Mouse (Mus musculus): Measurements from ENCODE around the gene Rpl10a. TPM values are rescaled to one million over a fixed set of nuclear protein-coding genes. Genes with fewer than 3 reads are reported as not detected.
"Not testable (repeated sequence)": the region's sequence is repeated elsewhere in the genome, so short reads cannot be mapped to it uniquely, and the experiment has no call there.

The Rpl10a gene
- polyA plus RNA-seq, 1 experiment: 3,187 TPM

DNA sequence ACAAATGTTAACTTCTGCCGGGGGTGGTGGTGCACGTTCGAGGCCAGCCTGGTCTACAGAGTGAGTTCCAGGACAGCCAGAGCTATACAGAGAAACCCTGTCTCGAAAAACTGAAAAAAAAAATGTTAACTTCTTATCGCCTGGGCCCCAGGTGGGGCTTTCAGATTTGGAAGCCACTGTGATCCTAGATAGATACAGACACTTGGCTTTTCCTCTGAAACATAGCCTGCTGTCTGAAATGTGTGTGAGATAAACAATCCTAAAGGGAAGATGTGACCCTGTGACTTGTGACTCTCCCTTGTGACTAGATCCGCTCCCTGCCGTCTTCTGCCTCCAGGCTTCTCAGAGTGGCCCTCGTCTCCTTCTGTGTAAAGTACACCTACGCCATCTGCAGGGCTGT, 10.5 kb upstream of the Rpl10a start:
- WGBS: 95% methylated on average over 9 of the region's 9 CpGs
- no peak for TF ChIP-seq CTCF (IDR thresholded peaks at IDR 0.05; ENCODE audit: borderline replicate concordance, control insufficient read depth, extremely low read depth, insufficient read depth, low read length, poor library complexity)
- TF ChIP-seq POLR2A (IDR thresholded peaks at IDR 0.05; ENCODE audit: control insufficient read depth, extremely low read depth, insufficient read depth, low read length, poor library complexity): no peak
- H3K27me3 ChIP-seq (ENCODE audit: control insufficient read depth, insufficient read depth, low read length): no peaks in the 10 kb centered on the region
- H3K36me3 ChIP-seq (ENCODE audit: control insufficient read depth, insufficient read depth, low read length): peaks cover 9% of the 10 kb centered on the region; the same call in 1 of the 2 replicates
- DNase-seq: no peak
- peaks cover 9% of the 10 kb centered on the region for H3K4me1 ChIP-seq (replicated peaks; ENCODE audit: control insufficient read depth, insufficient read depth, low read length)
- H3K27ac ChIP-seq (ENCODE audit: control insufficient read depth, insufficient read depth, low read length): no peak overlapping the region
- no peak overlapping the region for H3K4me3 ChIP-seq (ENCODE audit: control insufficient read depth, insufficient read depth, low read length)

DNA sequence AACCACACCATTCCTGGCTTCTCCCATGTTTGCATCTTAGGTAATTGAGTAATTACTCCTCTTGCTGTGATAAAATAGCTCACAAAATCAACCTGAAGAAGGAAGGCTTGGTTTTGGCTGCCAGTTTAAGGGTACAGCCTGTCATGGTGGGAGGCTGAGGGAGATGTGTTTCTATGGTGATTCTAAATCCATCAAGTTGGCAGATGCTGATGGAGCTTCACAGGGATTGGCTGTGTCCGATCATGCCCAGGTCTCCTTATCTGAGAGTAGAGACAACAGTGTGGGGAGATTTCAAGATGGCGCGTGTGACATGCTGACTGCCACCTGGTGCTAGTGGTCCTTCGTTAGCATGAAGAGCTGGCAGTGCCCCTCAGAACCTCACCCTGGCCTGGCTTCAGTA, 6.6 kb upstream of the Rpl10a start:
- H3K36me3 ChIP-seq (ENCODE audit: control insufficient read depth, insufficient read depth, low read length): peaks cover 9% of the 10 kb centered on the region; the same call in 1 of the 2 replicates
- 94% methylated on average over 4 of the region's 4 CpGs for WGBS

DNA sequence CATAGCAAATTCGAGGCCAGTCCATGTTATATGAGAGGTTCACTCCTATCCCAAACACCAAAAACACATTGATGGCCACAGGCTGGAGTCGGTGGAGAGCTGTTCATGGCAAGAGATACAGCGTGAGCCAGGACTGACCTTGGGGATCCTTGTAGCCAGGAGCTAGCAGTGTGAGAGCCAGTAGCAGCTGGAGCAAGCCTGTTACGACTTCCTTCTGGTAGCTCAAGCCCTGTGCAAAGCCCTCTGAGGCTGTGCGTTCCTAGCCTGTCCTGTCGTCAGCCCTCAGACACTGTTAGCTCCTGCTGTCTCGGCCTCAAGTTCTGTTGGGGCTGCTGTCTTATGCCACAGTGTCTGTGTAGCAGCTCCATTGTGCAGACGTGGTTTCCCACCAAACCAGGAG, 4.5 kb upstream of the Rpl10a start:
- Histone ChIP-seq H3K4me3 (ENCODE audit: control insufficient read depth, insufficient read depth, low read length) (no peak overlapping the region), H3K27ac (ENCODE audit: control insufficient read depth, insufficient read depth, low read length) (no peak overlapping the region), H3K27me3 (ENCODE audit: control insufficient read depth, insufficient read depth, low read length) (no peaks in the 10 kb centered on the region), H3K4me1 (replicated peaks; ENCODE audit: control insufficient read depth, insufficient read depth, low read length) (peaks cover 5% of the 10 kb centered on the region), H3K36me3 (ENCODE audit: control insufficient read depth, insufficient read depth, low read length) (peaks cover 4% of the 10 kb centered on the region; the same call in 1 of the 2 replicates)
- DNase-seq: no peak
- no peak for TF ChIP-seq CTCF (IDR thresholded peaks at IDR 0.05; ENCODE audit: borderline replicate concordance, control insufficient read depth, extremely low read depth, insufficient read depth, low read length, poor library complexity)
- TF ChIP-seq POLR2A (IDR thresholded peaks at IDR 0.05; ENCODE audit: control insufficient read depth, extremely low read depth, insufficient read depth, low read length, poor library complexity): no peak
- 96% methylated on average over 8 of the region's 8 CpGs for WGBS

More for the DNA sequence above, 6.6 kb upstream of the Rpl10a start:
- no peak overlapping the region for H3K27ac ChIP-seq (ENCODE audit: control insufficient read depth, insufficient read depth, low read length)
- no peaks in the 10 kb centered on the region for H3K27me3 ChIP-seq (ENCODE audit: control insufficient read depth, insufficient read depth, low read length)
- no peaks in the 10 kb centered on the region for H3K4me1 ChIP-seq (replicated peaks; ENCODE audit: control insufficient read depth, insufficient read depth, low read length)
- no peak for TF ChIP-seq CTCF (IDR thresholded peaks at IDR 0.05; ENCODE audit: borderline replicate concordance, control insufficient read depth, extremely low read depth, insufficient read depth, low read length, poor library complexity)
- no peak for TF ChIP-seq POLR2A (IDR thresholded peaks at IDR 0.05; ENCODE audit: control insufficient read depth, extremely low read depth, insufficient read depth, low read length, poor library complexity)
- no peak overlapping the region for H3K4me3 ChIP-seq (ENCODE audit: control insufficient read depth, insufficient read depth, low read length)
- DNase-seq: no peak

DNA sequence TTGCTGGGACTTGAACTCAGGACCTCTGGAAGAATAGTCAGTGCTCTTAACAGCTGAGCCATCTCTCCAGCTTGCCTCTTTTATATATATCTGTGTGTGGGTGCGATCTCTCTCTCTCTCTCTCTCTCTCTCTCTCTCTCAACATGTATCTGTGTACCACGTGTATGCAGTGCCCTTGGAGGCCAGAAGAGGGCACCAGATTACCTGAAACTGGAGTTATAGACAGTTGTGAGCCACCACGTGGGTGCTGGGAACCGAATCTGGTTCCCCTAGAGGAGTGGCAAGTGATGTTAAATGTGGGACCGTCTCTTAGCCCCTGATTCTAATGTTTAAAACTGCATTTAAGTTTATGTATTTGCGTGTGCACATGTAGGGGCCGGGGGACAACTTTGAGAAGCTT, 3.9 kb upstream of the Rpl10a start:
- H3K36me3 ChIP-seq (ENCODE audit: control insufficient read depth, insufficient read depth, low read length); H3K27ac ChIP-seq (ENCODE audit: control insufficient read depth, insufficient read depth, low read length); H3K27me3 ChIP-seq (ENCODE audit: control insufficient read depth, insufficient read depth, low read length); H3K4me3 ChIP-seq (ENCODE audit: control insufficient read depth, insufficient read depth, low read length); DNase-seq: not testable (repeated sequence)
- peaks cover 11% of the 10 kb centered on the region for H3K4me1 ChIP-seq (replicated peaks; ENCODE audit: control insufficient read depth, insufficient read depth, low read length)
- WGBS: 97% methylated on average over 7 of the region's 7 CpGs

DNA sequence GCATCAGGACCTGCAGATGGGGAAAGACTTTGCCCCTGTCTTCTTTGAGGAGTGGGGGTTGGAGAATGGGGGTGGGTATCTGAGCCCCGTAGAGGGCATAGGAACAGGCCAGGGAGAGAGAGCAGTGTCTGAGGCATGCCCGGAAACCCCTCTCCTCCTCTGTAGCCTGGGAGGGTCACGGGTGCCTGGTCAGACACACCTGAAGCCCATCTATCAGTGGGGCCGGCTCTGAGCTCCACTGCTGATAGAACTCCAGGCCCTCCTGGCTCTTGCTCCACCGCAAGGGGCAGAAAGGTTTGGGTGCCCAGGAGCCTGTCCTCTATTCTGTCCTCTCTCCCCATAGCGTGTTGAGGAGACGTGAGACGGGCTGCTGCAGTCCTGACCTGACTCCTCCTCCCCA, 2.5 kb upstream of the Rpl10a start:
- WGBS: 98% methylated on average over 8 of the region's 8 CpGs
- no peak for TF ChIP-seq POLR2A (IDR thresholded peaks at IDR 0.05; ENCODE audit: control insufficient read depth, extremely low read depth, insufficient read depth, low read length, poor library complexity)
- no peak for TF ChIP-seq CTCF (IDR thresholded peaks at IDR 0.05; ENCODE audit: borderline replicate concordance, control insufficient read depth, extremely low read depth, insufficient read depth, low read length, poor library complexity)
- no peak overlapping the region for H3K4me3 ChIP-seq (ENCODE audit: control insufficient read depth, insufficient read depth, low read length)
- peaks cover 17% of the 10 kb centered on the region for H3K4me1 ChIP-seq (replicated peaks; ENCODE audit: control insufficient read depth, insufficient read depth, low read length)
- H3K36me3 ChIP-seq (ENCODE audit: control insufficient read depth, insufficient read depth, low read length): peaks cover 13% of the 10 kb centered on the region
- H3K27me3 ChIP-seq (ENCODE audit: control insufficient read depth, insufficient read depth, low read length): no peaks in the 10 kb centered on the region
- no peak overlapping the region for H3K27ac ChIP-seq (ENCODE audit: control insufficient read depth, insufficient read depth, low read length)
- no peak for DNase-seq

DNA sequence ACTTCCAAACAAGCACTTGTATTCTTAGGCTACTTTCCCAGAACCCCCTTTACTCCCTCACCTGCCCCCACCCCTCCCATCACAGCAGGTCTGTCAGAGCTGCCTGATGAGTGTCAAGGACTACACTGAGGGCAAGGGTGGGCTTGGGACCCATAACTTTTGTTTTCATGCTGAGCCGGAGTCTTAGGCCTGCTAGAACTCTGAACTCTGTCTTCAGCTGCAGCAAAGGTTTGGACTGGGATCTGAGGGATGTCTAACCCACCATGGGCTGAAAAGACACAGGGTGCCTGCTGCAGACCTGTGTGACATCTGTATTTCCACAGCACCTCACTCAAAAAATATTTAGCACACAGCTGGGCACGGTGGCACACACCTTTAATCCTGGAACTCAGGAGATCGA, 1.3 kb upstream of the Rpl10a start:
- DNase-seq: no peak
- WGBS: 93% methylated on average over 3 of the region's 3 CpGs
- TF ChIP-seq CTCF (IDR thresholded peaks at IDR 0.05; ENCODE audit: borderline replicate concordance, control insufficient read depth, extremely low read depth, insufficient read depth, low read length, poor library complexity) (no peak), POLR2A (IDR thresholded peaks at IDR 0.05; ENCODE audit: control insufficient read depth, extremely low read depth, insufficient read depth, low read length, poor library complexity) (no peak)

DNA sequence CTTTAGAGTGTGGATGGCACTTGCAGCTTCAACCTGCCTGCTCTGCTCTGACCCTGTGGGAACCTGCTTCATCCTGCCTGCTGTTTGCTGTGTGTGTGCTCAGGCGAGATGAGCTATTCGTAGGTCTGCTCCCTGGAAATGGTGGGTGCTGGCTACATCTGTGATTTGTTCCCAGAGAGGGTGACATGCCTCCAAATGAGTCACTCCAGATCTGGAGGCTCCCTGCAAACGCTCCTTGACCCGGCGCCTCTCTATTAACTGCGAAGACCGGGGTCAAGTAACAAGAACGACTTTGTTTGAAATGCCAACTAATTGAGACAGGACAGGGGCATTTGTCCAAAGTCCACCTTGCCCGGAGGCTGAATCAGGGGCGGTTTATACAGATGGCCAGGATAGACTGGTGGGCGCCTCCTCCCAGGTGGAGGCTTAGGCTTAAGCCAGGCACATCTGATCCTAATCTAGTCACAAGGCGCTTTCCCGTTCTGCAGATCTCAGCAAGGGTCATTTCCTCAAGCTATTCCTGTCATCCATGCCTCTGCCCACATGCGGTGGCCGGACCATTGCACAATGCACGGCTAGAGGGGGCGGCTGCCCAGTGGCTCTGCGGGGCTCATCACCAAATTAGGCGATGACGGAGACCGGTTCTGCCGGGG, 472 bp upstream of the Rpl10a start:
- DNase-seq: no peak
- WGBS: 50% methylated on average over 22 of the region's 22 CpGs
- peak overlapping the region; percentile 21 for H3K4me3 ChIP-seq (ENCODE audit: control insufficient read depth, insufficient read depth, low read length)
- no peak overlapping the region for H3K27ac ChIP-seq (ENCODE audit: control insufficient read depth, insufficient read depth, low read length)
- H3K27me3 ChIP-seq (ENCODE audit: control insufficient read depth, insufficient read depth, low read length): no peaks in the 10 kb centered on the region
- H3K4me1 ChIP-seq (replicated peaks; ENCODE audit: control insufficient read depth, insufficient read depth, low read length): peaks cover 25% of the 10 kb centered on the region
- TF ChIP-seq CTCF (IDR thresholded peaks at IDR 0.05; ENCODE audit: borderline replicate concordance, control insufficient read depth, extremely low read depth, insufficient read depth, low read length, poor library complexity) (no peak), POLR2A (IDR thresholded peaks at IDR 0.05; ENCODE audit: control insufficient read depth, extremely low read depth, insufficient read depth, low read length, poor library complexity) (no peak)
- peaks cover 21% of the 10 kb centered on the region for H3K36me3 ChIP-seq (ENCODE audit: control insufficient read depth, insufficient read depth, low read length)

More for the DNA sequence above, 1.3 kb upstream of the Rpl10a start:
- peaks cover 19% of the 10 kb centered on the region for H3K4me1 ChIP-seq (replicated peaks; ENCODE audit: control insufficient read depth, insufficient read depth, low read length)
- H3K36me3 ChIP-seq (ENCODE audit: control insufficient read depth, insufficient read depth, low read length): peaks cover 21% of the 10 kb centered on the region
- H3K27ac ChIP-seq (ENCODE audit: control insufficient read depth, insufficient read depth, low read length): no peak overlapping the region
- no peak overlapping the region for H3K4me3 ChIP-seq (ENCODE audit: control insufficient read depth, insufficient read depth, low read length)
- H3K27me3 ChIP-seq (ENCODE audit: control insufficient read depth, insufficient read depth, low read length): no peaks in the 10 kb centered on the region
